Comparison of ENCODE assay signal across 8 mouse cellular contexts in the genomic region with DNA sequence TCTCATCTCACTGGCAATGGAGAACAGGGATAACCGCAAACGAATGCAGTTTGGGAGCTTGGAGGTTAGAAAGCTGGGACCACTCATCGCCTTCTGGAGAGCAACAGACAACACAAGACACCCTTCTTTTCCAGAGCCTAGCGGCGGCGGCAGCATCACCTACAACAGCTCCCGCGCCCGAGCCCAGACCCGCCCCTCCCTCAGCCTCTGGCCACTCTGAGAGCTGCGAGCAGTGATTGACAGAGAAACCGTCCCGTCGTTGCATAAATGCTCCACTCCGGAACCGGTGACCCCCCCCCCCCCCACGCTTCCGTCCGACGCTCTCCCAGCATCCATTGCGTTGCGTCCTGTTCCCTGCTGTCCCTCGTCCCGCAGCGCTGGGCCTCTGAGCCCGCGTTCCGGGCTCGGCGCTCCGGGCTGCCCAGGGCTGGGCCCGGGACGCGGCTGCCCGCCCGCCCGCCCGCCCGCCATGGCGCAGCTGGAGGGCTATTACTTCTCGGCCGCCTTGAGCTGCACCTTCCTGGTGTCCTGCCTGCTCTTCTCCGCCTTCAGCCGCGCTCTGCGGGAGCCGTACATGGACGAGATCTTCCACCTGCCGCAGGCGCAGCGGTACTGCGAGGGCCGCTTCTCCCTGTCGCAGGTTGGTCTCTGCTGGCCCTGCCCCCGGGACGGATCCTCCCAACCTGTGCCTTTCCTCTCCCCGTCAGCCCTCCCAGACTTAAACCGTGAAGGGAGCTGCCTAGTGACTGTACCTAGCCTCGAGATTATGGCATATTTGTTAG. TPM values are rescaled to one million over a fixed set of nuclear protein-coding genes. Genes with fewer than 3 reads are reported as not detected.
DNase-seq lines count a peak whose midpoint lies in the region; ATAC-seq lines count a peak whose summit lies in the region.

A gene (plus strand): TSS at position 343 of the 782 bp plus-strand sequence.

- peaks cover 34% of the 10 kb centered on the region for H3K36me3 ChIP-seq in forebrain, embryonic 10.5 days (replicated peaks)
- peaks cover 26% of the 10 kb centered on the region for H3K36me3 ChIP-seq in heart, embryonic 15.5 days
- H3K36me3 ChIP-seq in liver, embryonic 15.5 days (replicated peaks) = peaks cover 24% of the 10 kb centered on the region
- H3K36me3 ChIP-seq in neural tube, embryonic 12.5 days = peaks cover 17% of the 10 kb centered on the region

- DNase-seq in CD8-positive naive resting alpha-beta T cell, adult 2 months (ENCODE audit: low read depth in 2 of 2, low spot score in 2 of 2) = peak; percentile 60 to 72
- peak; percentile 74 for DNase-seq in c-Kit-positive CD71-negative TER-119-negative erythroid progenitor cells, embryonic 14.5 days (ENCODE audit: low read depth)
- DNase-seq in forebrain, embryonic 10.5 days (ENCODE audit: extremely low spot score, low spot score) = peak; percentile 91
- peak; percentile 89 to 90 for DNase-seq in kidney, postnatal 36 days
- DNase-seq in telencephalon, adult 2 months (ENCODE audit: low read depth, low spot score) = peak; percentile 93

- ATAC-seq in heart, embryonic 15.5 days (replicated peaks; ENCODE audit: insufficient number of reproducible peaks, insufficient read depth, low FRiP score, low read depth) = peak; percentile 98
- ATAC-seq in liver, embryonic 15.5 days (ENCODE audit: insufficient read depth) = peak; percentile 96
- ATAC-seq in neural tube, embryonic 12.5 days (ENCODE audit: low FRiP score, low read depth) = peak; percentile 100

- peak within 1 kb of the TSS; percentile 86 for H3K9ac ChIP-seq in heart, embryonic 15.5 days
- peak within 1 kb of the TSS; percentile 85 for H3K9ac ChIP-seq in liver, embryonic 15.5 days
- peak within 1 kb of the TSS; percentile 80 for H3K9ac ChIP-seq in neural tube, embryonic 12.5 days

- peak within 1 kb of the TSS; percentile 95 for H3K27ac ChIP-seq in forebrain, embryonic 10.5 days
- H3K27ac ChIP-seq in heart, embryonic 15.5 days = peak within 1 kb of the TSS; percentile 91
- H3K27ac ChIP-seq in liver, embryonic 15.5 days (replicated peaks) = peak within 1 kb of the TSS; percentile 84
- H3K27ac ChIP-seq in neural tube, embryonic 12.5 days = peak within 1 kb of the TSS; percentile 71

- under 1% methylated on average over 55 of the region's 59 CpGs for WGBS in forebrain, embryonic 10.5 days
- under 1% methylated on average over 54 of the region's 59 CpGs for WGBS in heart, embryonic 15.5 days
- under 1% methylated on average over 57 of the region's 59 CpGs for WGBS in liver, embryonic 15.5 days (ENCODE audit: insufficient replicate concordance)
- WGBS in neural tube, embryonic 12.5 days = under 1% methylated on average over 59 of the region's 59 CpGs

- no peaks in the 10 kb centered on the region for H3K9me3 ChIP-seq in forebrain, embryonic 10.5 days
- H3K9me3 ChIP-seq in heart, embryonic 15.5 days (replicated peaks) = no peaks in the 10 kb centered on the region
- no peaks in the 10 kb centered on the region for H3K9me3 ChIP-seq in liver, embryonic 15.5 days (replicated peaks)
- no peaks in the 10 kb centered on the region for H3K9me3 ChIP-seq in neural tube, embryonic 12.5 days

- H3K4me2 ChIP-seq in heart, embryonic 15.5 days = peak within 1 kb of the TSS; percentile 79
- peak within 1 kb of the TSS; percentile 80 for H3K4me2 ChIP-seq in liver, embryonic 15.5 days
- H3K4me2 ChIP-seq in neural tube, embryonic 12.5 days (replicated peaks) = peak within 1 kb of the TSS; percentile 70

- no peaks in the 10 kb centered on the region for H3K27me3 ChIP-seq in forebrain, embryonic 10.5 days (ENCODE audit: poor library complexity, severe bottlenecking)
- H3K27me3 ChIP-seq in heart, embryonic 15.5 days = no peaks in the 10 kb centered on the region
- H3K27me3 ChIP-seq in liver, embryonic 15.5 days = no peaks in the 10 kb centered on the region
- no peaks in the 10 kb centered on the region for H3K27me3 ChIP-seq in neural tube, embryonic 12.5 days (replicated peaks)

- peak within 1 kb of the TSS; percentile 83 for H3K4me3 ChIP-seq in forebrain, embryonic 10.5 days
- H3K4me3 ChIP-seq in heart, embryonic 15.5 days = peak within 1 kb of the TSS; percentile 75
- peak within 1 kb of the TSS; percentile 77 for H3K4me3 ChIP-seq in liver, embryonic 15.5 days (replicated peaks)
- H3K4me3 ChIP-seq in neural tube, embryonic 12.5 days = peak within 1 kb of the TSS; percentile 62

- peaks cover 19% of the 10 kb centered on the region for H3K4me1 ChIP-seq in forebrain, embryonic 10.5 days
- peaks cover 15% of the 10 kb centered on the region for H3K4me1 ChIP-seq in heart, embryonic 15.5 days (replicated peaks)
- peaks cover 16% of the 10 kb centered on the region for H3K4me1 ChIP-seq in liver, embryonic 15.5 days (replicated peaks)
- H3K4me1 ChIP-seq in neural tube, embryonic 12.5 days = peaks cover 4% of the 10 kb centered on the region; the same call in 1 of the 2 replicates

RNA-seq across cellular contexts. Expression of the gene that starts here (rescaled TPM):
- 38.6 and 41.7 TPM in 2 replicates for polyA plus RNA-seq in forebrain, embryonic 10.5 days (2016; fragmentation: Nextera tagmentation; extraction: Ambion mirVana)
- 17.3 and 20.5 TPM in 2 replicates for polyA plus RNA-seq in heart, embryonic 15.5 days (2015; fragmentation: Nextera tagmentation; extraction: Ambion mirVana)
- polyA plus RNA-seq in liver, embryonic 15.5 days (2015; fragmentation: Nextera tagmentation; extraction: Ambion mirVana) = 6.4 and 6.7 TPM in 2 replicates
- 46.0 and 48.4 TPM in 2 replicates for polyA plus RNA-seq in neural tube, embryonic 12.5 days (2016; fragmentation: Nextera tagmentation; extraction: Ambion mirVana)

Comparison
In these comparisons a context has a peak if more than half of its experiments do, and no peak if none do; other contexts are left out.
1. Peak in every context shown above with its lines: DNase-seq, ATAC-seq, H3K4me3 ChIP-seq and H3K27ac ChIP-seq.